Mouse (Mus musculus): ENCODE measurements around the gene Mapkapk5. TPM values are rescaled to one million over a fixed set of nuclear protein-coding genes. Genes with fewer than 3 reads are reported as not detected.
"Not testable (repeated sequence)": the region's sequence is repeated elsewhere in the genome, so short reads cannot be mapped to it uniquely, and the experiment has no call there.

Gene Mapkapk5
- total RNA-seq, 2 experiments from 2014 or later: 78.6 to 79.8 TPM

DNA sequence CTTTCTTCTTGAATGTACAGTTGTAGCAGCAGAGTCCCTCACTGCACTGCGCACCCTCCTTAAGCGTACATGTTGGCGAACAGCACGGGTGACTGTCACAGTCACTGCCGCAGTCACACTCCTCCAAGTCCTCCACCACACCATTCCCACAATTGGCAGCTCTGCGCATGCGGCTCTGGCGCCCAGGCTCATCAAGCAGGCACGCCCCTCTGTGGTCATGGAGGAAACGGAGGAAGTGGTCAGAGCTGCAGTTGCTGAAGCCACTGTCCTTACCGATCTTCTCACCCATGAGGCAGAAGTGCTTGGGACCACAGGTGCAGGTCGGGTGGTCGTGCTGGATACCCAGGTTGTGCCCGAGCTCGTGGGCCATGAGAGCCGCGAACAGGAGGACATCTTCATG is 25.9 kb downstream of the Mapkapk5 start:
- DNase-seq (ENCODE audit: extremely low spot score in 1 of 2, low spot score in 2 of 2); intact Hi-C loops (cut with DNase I): not testable (repeated sequence)

GRCm38 (mm10) chr5:121518983-121519382 is 26.7 kb downstream of the Mapkapk5 start:
- intact Hi-C loops (cut with DNase I): no loop called here
- no peak for DNase-seq (ENCODE audit: extremely low spot score in 1 of 2, low spot score in 2 of 2)

- intact Hi-C loops (cut with DNase I): no loop called here
- DNase-seq (ENCODE audit: extremely low spot score in 1 of 2, low spot score in 2 of 2): no peak
These were observed 35.7 kb downstream of the Mapkapk5 start for GRCm38 (mm10) chr5:121510009-121510408.

- intact Hi-C loops (cut with DNase I): no loop called here
- DNase-seq (ENCODE audit: extremely low spot score in 1 of 2, low spot score in 2 of 2): no peak
These were observed 38.9 kb downstream of the Mapkapk5 start for GRCm38 (mm10) chr5:121506846-121507245.

GRCm38 (mm10) chr5:121503231-121503630 is 42.5 kb downstream of the Mapkapk5 start, which contains the start of gene Adam1b:
Gene Adam1b, minus strand, starts transcription at chr5:121503435.
- no peak for DNase-seq (ENCODE audit: extremely low spot score in 1 of 2, low spot score in 2 of 2)
- intact Hi-C loops (cut with DNase I): no loop called here

GRCm38 (mm10) chr5:121501424-121501996 is 44.2 kb downstream of the Mapkapk5 start:
- DNase-seq (ENCODE audit: extremely low spot score in 1 of 2, low spot score in 2 of 2); intact Hi-C loops (cut with DNase I): not testable (repeated sequence)

GRCm38 (mm10) chr5:121500719-121501118 is 45.0 kb downstream of the Mapkapk5 start:
- no peak for DNase-seq (ENCODE audit: extremely low spot score in 1 of 2, low spot score in 2 of 2)
- intact Hi-C loops (cut with DNase I): no loop called here

- intact Hi-C loops (cut with DNase I): no loop called here
- peak; percentile 37 to 63 for DNase-seq (ENCODE audit: extremely low spot score in 1 of 2, low spot score in 2 of 2)
These were observed 52.4 kb downstream of the Mapkapk5 start for GRCm38 (mm10) chr5:121493305-121493704.

GRCm38 (mm10) chr5:121484801-121485200 is 60.9 kb downstream of the Mapkapk5 start:
- no peak for DNase-seq (ENCODE audit: extremely low spot score in 1 of 2, low spot score in 2 of 2)
- intact Hi-C loops (cut with DNase I): no loop called here

- peak in 1 of 2 experiments; percentile 64 for DNase-seq (ENCODE audit: extremely low spot score in 1 of 2, low spot score in 2 of 2)
- intact Hi-C loops (cut with DNase I): loop anchor here (5.0 kb wide), 1 partner anchor 35 kb away; no protein-coding TSS in a partner anchor
These were observed 68.0 kb downstream of the Mapkapk5 start for GRCm38 (mm10) chr5:121477680-121478079.

DNA sequence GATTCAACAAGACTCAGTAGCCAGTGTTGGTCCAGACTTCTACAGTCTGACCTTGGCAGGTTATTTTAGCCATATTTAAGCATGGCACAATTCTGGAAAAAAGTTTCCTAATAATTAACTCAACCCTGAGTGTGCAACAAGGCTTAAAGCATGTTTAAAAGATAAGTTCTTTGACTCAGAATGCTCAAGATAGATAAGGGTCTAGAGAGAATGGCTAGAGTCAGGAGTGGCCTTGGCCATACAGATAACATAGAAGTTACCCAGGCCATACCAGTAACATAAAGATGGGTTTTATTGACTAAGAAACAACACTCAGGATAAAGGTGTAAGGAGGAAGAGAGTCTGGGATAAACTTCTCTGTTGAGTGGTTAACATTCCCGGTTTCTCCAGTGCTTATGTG is 69.7 kb downstream of the Mapkapk5 start:
- intact Hi-C loops (cut with DNase I): loop anchor here (5.0 kb wide), 1 partner anchor 34 kb away; no protein-coding TSS in a partner anchor
- DNase-seq (ENCODE audit: extremely low spot score in 1 of 2, low spot score in 2 of 2): no peak

Other genes with a start within 250 kb of the Mapkapk5 start
- gene Trafd1, start 160.3 kb downstream of the Mapkapk5 start, total RNA-seq (2021): 100 to 1,000 TPM in 1 of 2 experiments, 10 to 100 TPM in 1; 97.9 to 105 TPM
- gene Naa25, start 148.0 kb downstream of the Mapkapk5 start, total RNA-seq (2021): 10 to 100 TPM; 48.3 to 50.1 TPM
- gene Tmem116, start 94.0 kb downstream of the Mapkapk5 start, total RNA-seq (2021): 1 to 10 TPM; 4.4 to 5.5 TPM
- gene Erp29, start 93.4 kb downstream of the Mapkapk5 start, total RNA-seq (2021): 100 to 1,000 TPM; 172 to 181 TPM
- not detected for gene Adam1b, start 42.5 kb downstream of the Mapkapk5 start, total RNA-seq (2021)
- 1 to 10 TPM; 8.1 to 8.2 TPM for gene Adam1a, start 423 bp downstream of the Mapkapk5 start, total RNA-seq (2021)
- gene Gm42878, start 423 bp downstream of the Mapkapk5 start, total RNA-seq (2021): not detected
- gene Aldh2, start 47.9 kb upstream of the Mapkapk5 start, total RNA-seq (2021): 10 to 100 TPM; 71.5 to 72.7 TPM
- 1 to 10 TPM; 4.0 to 5.4 TPM for gene Acad12, start 73.0 kb upstream of the Mapkapk5 start, total RNA-seq (2021)
- gene Acad10, start 114.6 kb upstream of the Mapkapk5 start, total RNA-seq (2021): 1 to 10 TPM; 2.2 to 2.5 TPM
- 10 to 100 TPM; 50.4 to 51.8 TPM for gene Brap, start 114.7 kb upstream of the Mapkapk5 start, total RNA-seq (2021)
- 100 to 1,000 TPM; 264 to 274 TPM for gene Atxn2, start 165.4 kb upstream of the Mapkapk5 start, total RNA-seq (2021)

All from left cerebral cortex, postnatal 10 days (tissue).